Mouse (Mus musculus) ES-Bruce4 (cell line): ENCODE measurements around the gene Car15.

Experiments used
- CTCF ChIP-seq: IDR thresholded peaks from one replicate; pipeline ENCODE4 v1.8.1; 2011; ENCODE audit warnings: low read depth, low read length
- EP300 ChIP-seq: IDR thresholded peaks from 2 replicates; pipeline ENCODE4 v1.6.1; 2011; ENCODE audit warnings: low read depth, low read length; ENCODE audit not compliant: insufficient read depth

- no peak for TF ChIP-seq CTCF
- TF ChIP-seq EP300 = no peak
These were observed 9.3 kb downstream of the Car15 start for GRCm38 (mm10) chr16:17828867-17829266.
